Mouse (Mus musculus) E14TG2a.4 (cell line): ENCODE measurements at regions not wholly inside any gene's neighbourhood (a gene's known extent, or its start where the extent isn't known, plus 50 kb on each side); places are given as distances from the start of the nearest gene placed in this dataset.

Experiments
- H3K27me3 ChIP-seq: 2 replicates; pipeline ENCODE4 v1.6.1; 2014; ENCODE audit warnings: low read length, control low read depth; ENCODE audit not compliant: insufficient read depth
- H3K36me3 ChIP-seq: 2 replicates; pipeline ENCODE4 v1.6.1; 2014; ENCODE audit warnings: low read length, control low read depth; ENCODE audit not compliant: insufficient read depth
- H3K4me1 ChIP-seq: replicated peaks from 2 replicates; pipeline ENCODE4 v1.6.1; 2014; ENCODE audit warnings: low read depth, low read length, control low read depth
- H3K4me3 ChIP-seq: replicated peaks from 2 replicates; pipeline ENCODE4 v1.5.1; 2014; ENCODE audit warnings: mild to moderate bottlenecking, low read length
- H3K9me3 ChIP-seq: 2 replicates; pipeline ENCODE4 v1.6.1; 2014; ENCODE audit warnings: low read length, control low read depth
- CTCF ChIP-seq: conservative IDR thresholded peaks from 2 replicates; pipeline ENCODE4 v1.5.1; 2014; ENCODE audit warnings: low read length
- NANOG ChIP-seq: IDR thresholded peaks from 2 replicates; pipeline ENCODE4 v1.6.1; 2014; ENCODE audit warnings: borderline replicate concordance, low read length, mixed read lengths
- POU5F1 ChIP-seq: IDR thresholded peaks from 2 replicates; pipeline ENCODE4 v1.6.1; 2014; ENCODE audit warnings: low read length, borderline replicate concordance

GRCm38 (mm10) chr2:10784266-10784665 is 387.6 kb upstream of the Prkcq start:
- Histone ChIP-seq H3K36me3 (no peaks in the 10 kb centered on the region), H3K4me1 (peaks cover 22% of the 10 kb centered on the region), H3K27me3 (no peaks in the 10 kb centered on the region), H3K9me3 (no peaks in the 10 kb centered on the region), H3K4me3 (0 out of 2 replicates have a peak overlapping the region, but pooled peaks have one; percentile 20)
- TF ChIP-seq CTCF (no peak), POU5F1 (no peak), NANOG (no peak)

- Histone ChIP-seq H3K36me3 (no peaks in the 10 kb centered on the region), H3K4me3 (no peak overlapping the region), H3K27me3 (no peaks in the 10 kb centered on the region), H3K9me3 (no peaks in the 10 kb centered on the region), H3K4me1 (peaks cover 22% of the 10 kb centered on the region)
- TF ChIP-seq CTCF (peak; percentile 98), NANOG (no peak), POU5F1 (no peak)
Measured at GRCm38 (mm10) chr2:10785156-10785555, 386.8 kb upstream of the Prkcq start.

GRCm38 (mm10) chr2:10788509-10788908 is 383.4 kb upstream of the Prkcq start:
- no peak overlapping the region for H3K4me3 ChIP-seq
- no peaks in the 10 kb centered on the region for H3K27me3 ChIP-seq
- no peaks in the 10 kb centered on the region for H3K36me3 ChIP-seq
- TF ChIP-seq CTCF: no peak
- H3K9me3 ChIP-seq: no peaks in the 10 kb centered on the region
- H3K4me1 ChIP-seq: peaks cover 14% of the 10 kb centered on the region

GRCm38 (mm10) chr2:10791233-10791632 is 380.7 kb upstream of the Prkcq start:
- TF ChIP-seq POU5F1: no peak
- no peak for TF ChIP-seq NANOG
- no peak for TF ChIP-seq CTCF

GRCm38 (mm10) chr2:10816374-10816773 is 355.5 kb upstream of the Prkcq start:
- Histone ChIP-seq H3K27me3 (no peaks in the 10 kb centered on the region), H3K4me3 (no peak overlapping the region), H3K4me1 (no peaks in the 10 kb centered on the region), H3K36me3 (no peaks in the 10 kb centered on the region), H3K9me3 (no peaks in the 10 kb centered on the region)
- peak; percentile 58 for TF ChIP-seq CTCF
- TF ChIP-seq POU5F1: no peak
- no peak for TF ChIP-seq NANOG

More at GRCm38 (mm10) chr2:10791233-10791632, 380.7 kb upstream of the Prkcq start:
- H3K9me3 ChIP-seq: no peaks in the 10 kb centered on the region
- no peaks in the 10 kb centered on the region for H3K27me3 ChIP-seq
- no peaks in the 10 kb centered on the region for H3K4me1 ChIP-seq
- no peaks in the 10 kb centered on the region for H3K36me3 ChIP-seq
- H3K4me3 ChIP-seq: no peak overlapping the region

GRCm38 (mm10) chr2:10825278-10826133 is 346.4 kb upstream of the Prkcq start:
- H3K4me3 ChIP-seq: no peak overlapping the region
- H3K9me3 ChIP-seq: no peaks in the 10 kb centered on the region
- H3K27me3 ChIP-seq: peaks cover 19% of the 10 kb centered on the region
- TF ChIP-seq NANOG: no peak
- TF ChIP-seq CTCF: peak; percentile 84
- H3K4me1 ChIP-seq: no peaks in the 10 kb centered on the region
- H3K36me3 ChIP-seq: no peaks in the 10 kb centered on the region

GRCm38 (mm10) chr2:10826134-10826767 is 345.7 kb upstream of the Prkcq start:
- no peaks in the 10 kb centered on the region for H3K4me1 ChIP-seq
- H3K9me3 ChIP-seq: no peaks in the 10 kb centered on the region
- no peak overlapping the region for H3K4me3 ChIP-seq
- no peaks in the 10 kb centered on the region for H3K36me3 ChIP-seq
- peaks cover 19% of the 10 kb centered on the region for H3K27me3 ChIP-seq
- TF ChIP-seq NANOG: no peak

GRCm38 (mm10) chr2:10839976-10840375 is 331.9 kb upstream of the Prkcq start:
- Histone ChIP-seq H3K4me3 (no peak overlapping the region), H3K9me3 (no peaks in the 10 kb centered on the region), H3K27me3 (no peaks in the 10 kb centered on the region), H3K36me3 (no peaks in the 10 kb centered on the region), H3K4me1 (peaks cover 4% of the 10 kb centered on the region; the same call in 1 of the 2 replicates)
- TF ChIP-seq NANOG (no peak), CTCF (no peak), POU5F1 (no peak)

- no peaks in the 10 kb centered on the region for H3K27me3 ChIP-seq
- TF ChIP-seq NANOG: no peak
- TF ChIP-seq POU5F1: no peak
- TF ChIP-seq CTCF: no peak
- no peaks in the 10 kb centered on the region for H3K36me3 ChIP-seq
- peaks cover 40% of the 10 kb centered on the region for H3K9me3 ChIP-seq
- H3K4me3 ChIP-seq: no peak overlapping the region
- no peaks in the 10 kb centered on the region for H3K4me1 ChIP-seq
Measured at GRCm38 (mm10) chr2:10861654-10862292, 310.1 kb upstream of the Prkcq start.
